Mouse (Mus musculus) forebrain, embryonic 10.5 days (tissue): ENCODE data around the gene Adcy6. TPM values are rescaled to one million over a fixed set of nuclear protein-coding genes. Genes with fewer than 3 reads are reported as not detected.

Source experiments
- DNase-seq: peaks from one replicate; pipeline ENCODE4 v3.0.0-alpha.2; 2017; ENCODE audit warnings: low spot score; ENCODE audit errors: extremely low spot score
- H3K27ac ChIP-seq: fragments of 300-500 bp; sonication (generic); 2 replicates; pipeline ENCODE4 v1.5.1; 2016; ENCODE audit warnings: mild to moderate bottlenecking
- H3K27me3 ChIP-seq: fragments of 300-500 bp; sonication (generic); 2 replicates; pipeline ENCODE4 v1.6.1; 2016; ENCODE audit warnings: mild to moderate bottlenecking; ENCODE audit not compliant: poor library complexity, severe bottlenecking
- H3K36me3 ChIP-seq: fragments of 300-500 bp; sonication (generic); replicated peaks from 2 replicates; pipeline ENCODE4 v1.6.1; 2016; ENCODE audit warnings: mild to moderate bottlenecking, moderate library complexity
- H3K4me1 ChIP-seq: fragments of 300-500 bp; sonication (generic); 2 replicates; pipeline ENCODE4 v1.6.1; 2016
- H3K4me3 ChIP-seq: fragments of 300-500 bp; sonication (generic); 2 replicates; pipeline ENCODE4 v1.5.1; 2016; ENCODE audit warnings: mild to moderate bottlenecking, moderate library complexity
- H3K9me3 ChIP-seq: fragments of 300-500 bp; sonication (generic); 2 replicates; pipeline ENCODE4 v1.6.1; 2016; ENCODE audit warnings: mild to moderate bottlenecking, moderate library complexity
- WGBS: fragments of 180-500 bp; shearing (Covaris S2); methylation state at CpG from one replicate; pipeline ENCODE4 v1.1.7; 2016; 5-methylcytosine and 5-hydroxymethylcytosine counted together
- polyA plus RNA-seq: library from polyadenylated mRNA; unstranded; fragments of >200 nt; fragmentation: Nextera tagmentation; extraction: Ambion mirVana; gene quantifications from 2 replicates; pipeline ENCODE4 v1.2.1, GENCODE M21; 2016

Gene Adcy6
- 9.4 and 11.9 TPM in 2 replicates for polyA plus RNA-seq

DNA sequence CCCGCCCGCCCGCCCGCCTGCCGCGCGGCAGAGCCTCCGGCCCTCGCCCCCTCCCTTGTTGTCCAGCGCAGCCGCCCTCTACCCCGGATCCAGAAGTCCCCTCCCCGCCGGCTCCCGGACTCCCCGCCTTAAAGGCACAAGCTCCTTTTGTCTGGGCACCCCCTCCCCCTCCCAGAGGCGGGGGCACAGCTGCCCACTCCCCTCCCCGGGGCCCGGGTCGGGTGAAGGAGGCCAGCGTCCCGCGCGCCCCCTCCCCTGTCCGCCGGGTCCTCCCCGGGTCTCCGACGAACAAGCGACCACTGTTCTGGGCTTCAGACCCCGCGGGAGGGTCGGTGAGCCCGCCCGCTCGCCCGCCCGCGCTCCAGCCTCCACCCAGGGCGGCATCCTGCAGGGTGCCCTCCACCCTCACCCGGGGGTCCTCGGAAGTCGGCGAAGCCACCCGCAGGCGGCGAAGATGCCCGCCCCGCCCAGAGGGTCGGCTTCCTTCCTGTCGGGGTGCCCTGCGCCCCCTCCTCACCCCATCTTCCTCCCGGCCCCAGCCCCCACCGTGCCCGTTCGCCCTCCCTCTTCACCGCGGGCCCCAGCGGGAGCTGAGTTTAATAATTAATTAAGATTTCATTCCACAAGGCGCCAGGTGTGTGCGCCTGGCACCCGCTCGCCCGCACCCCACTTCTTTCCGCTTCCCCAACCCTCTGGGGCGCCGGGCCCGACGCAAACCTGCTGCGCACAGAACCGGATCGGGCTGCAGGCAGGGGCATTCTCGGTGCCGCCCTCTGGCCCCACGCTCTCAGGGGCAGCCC is at the start of gene Adcy6:
TSS of gene Adcy6 (minus strand) at position 746 of the 800 bp plus-strand sequence.
- peaks cover 17% of the 10 kb centered on the region for H3K27me3 ChIP-seq
- WGBS: under 1% methylated on average over 70 of the region's 75 CpGs
- peak within 1 kb of the TSS; percentile 97 for H3K27ac ChIP-seq
- H3K9me3 ChIP-seq: no peaks in the 10 kb centered on the region
- H3K36me3 ChIP-seq: peaks cover 24% of the 10 kb centered on the region
- peak within 1 kb of the TSS; percentile 74 for H3K4me3 ChIP-seq
- peak; percentile 86 for DNase-seq
- H3K4me1 ChIP-seq: peaks cover 38% of the 10 kb centered on the region

GRCm38 (mm10) chr15:98656982-98657751 is 47.3 kb upstream of the Adcy6 start:
- 85% methylated on average over 15 of the region's 15 CpGs for WGBS
- no peak for DNase-seq
- no peak overlapping the region for H3K4me3 ChIP-seq
- H3K9me3 ChIP-seq: no peaks in the 10 kb centered on the region
- H3K4me1 ChIP-seq: peaks cover 14% of the 10 kb centered on the region
- H3K27ac ChIP-seq: no peak overlapping the region
- peaks cover 90% of the 10 kb centered on the region for H3K36me3 ChIP-seq
- no peaks in the 10 kb centered on the region for H3K27me3 ChIP-seq

- DNase-seq: no peak
- WGBS: 97% methylated on average over 8 of the region's 8 CpGs
- H3K9me3 ChIP-seq: no peaks in the 10 kb centered on the region
- no peak overlapping the region for H3K27ac ChIP-seq
- H3K4me3 ChIP-seq: no peak overlapping the region
- peaks cover 100% of the 10 kb centered on the region for H3K36me3 ChIP-seq
- no peaks in the 10 kb centered on the region for H3K4me1 ChIP-seq
- no peaks in the 10 kb centered on the region for H3K27me3 ChIP-seq
Observed at GRCm38 (mm10) chr15:98652174-98652573, 42.3 kb upstream of the Adcy6 start.

- peaks cover 100% of the 10 kb centered on the region for H3K36me3 ChIP-seq
- WGBS: 89% methylated on average over 15 of the region's 15 CpGs
Observed at GRCm38 (mm10) chr15:98651431-98651830, 41.6 kb upstream of the Adcy6 start.

DNA sequence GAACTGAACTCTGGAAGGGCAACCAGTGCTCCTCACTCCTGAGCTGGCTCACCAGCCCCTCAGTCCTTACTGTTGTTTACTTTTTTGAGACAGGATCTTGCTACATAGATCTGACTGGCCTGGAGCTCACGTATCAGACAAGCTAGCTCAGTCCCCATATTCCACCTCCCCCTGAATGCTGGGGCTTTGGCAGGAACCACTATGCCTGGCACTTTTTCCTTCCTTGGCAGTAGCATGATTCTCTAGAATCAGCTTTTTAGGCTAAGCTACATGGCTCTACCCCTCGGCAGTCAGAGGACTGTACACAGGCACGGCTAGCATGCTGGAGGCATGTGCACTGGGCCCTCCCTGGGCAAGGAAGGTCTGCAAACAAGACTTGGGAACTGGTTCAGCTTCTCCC is 38.2 kb upstream of the Adcy6 start:
- no peak for DNase-seq
- no peaks in the 10 kb centered on the region for H3K9me3 ChIP-seq
- no peak overlapping the region for H3K27ac ChIP-seq
- no peak overlapping the region for H3K4me3 ChIP-seq
- 95% methylated on average over 3 of the region's 3 CpGs for WGBS
- no peaks in the 10 kb centered on the region for H3K27me3 ChIP-seq
- no peaks in the 10 kb centered on the region for H3K4me1 ChIP-seq
- H3K36me3 ChIP-seq: peaks cover 100% of the 10 kb centered on the region

More at GRCm38 (mm10) chr15:98651431-98651830, 41.6 kb upstream of the Adcy6 start:
- H3K4me1 ChIP-seq: no peaks in the 10 kb centered on the region
- H3K27me3 ChIP-seq: no peaks in the 10 kb centered on the region
- no peaks in the 10 kb centered on the region for H3K9me3 ChIP-seq
- no peak for DNase-seq
- H3K27ac ChIP-seq: no peak overlapping the region
- no peak overlapping the region for H3K4me3 ChIP-seq

GRCm38 (mm10) chr15:98647308-98647707 is 37.4 kb upstream of the Adcy6 start:
- no peaks in the 10 kb centered on the region for H3K9me3 ChIP-seq
- peaks cover 100% of the 10 kb centered on the region for H3K36me3 ChIP-seq
- no peaks in the 10 kb centered on the region for H3K4me1 ChIP-seq
- no peak for DNase-seq
- no peak overlapping the region for H3K4me3 ChIP-seq
- WGBS: 90% methylated on average over 10 of the region's 10 CpGs
- no peak overlapping the region for H3K27ac ChIP-seq
- H3K27me3 ChIP-seq: no peaks in the 10 kb centered on the region

DNA sequence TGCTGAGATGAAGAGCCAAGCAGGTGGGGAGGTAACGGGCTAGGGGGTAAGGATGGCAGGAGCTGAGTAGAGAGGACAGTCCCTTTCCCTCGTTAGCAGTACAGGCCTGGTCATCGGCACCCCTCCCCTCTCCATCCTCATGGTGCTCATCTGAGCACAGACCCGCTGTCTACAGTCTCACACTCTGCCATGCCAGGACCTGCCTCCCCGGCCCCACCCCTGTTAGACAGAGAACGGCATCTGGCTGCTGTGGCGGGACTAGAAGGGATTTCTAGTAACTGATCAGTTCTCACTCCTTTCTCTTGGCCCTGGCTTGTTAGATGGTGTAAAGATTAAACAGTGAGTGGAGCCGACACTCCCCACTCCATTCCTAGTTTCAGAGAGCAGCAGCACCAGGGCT is 36.9 kb upstream of the Adcy6 start:
- Histone ChIP-seq H3K27me3 (no peaks in the 10 kb centered on the region), H3K4me1 (no peaks in the 10 kb centered on the region), H3K4me3 (no peak overlapping the region), H3K9me3 (no peaks in the 10 kb centered on the region), H3K36me3 (peaks cover 100% of the 10 kb centered on the region), H3K27ac (no peak overlapping the region)
- WGBS: 87% methylated on average over 8 of the region's 8 CpGs
- DNase-seq: no peak

GRCm38 (mm10) chr15:98645057-98646026 is 35.5 kb upstream of the Adcy6 start:
- peaks cover 6% of the 10 kb centered on the region; the same call in 1 of the 2 replicates for H3K27me3 ChIP-seq
- no peak overlapping the region for H3K27ac ChIP-seq
- no peaks in the 10 kb centered on the region for H3K4me1 ChIP-seq
- no peak for DNase-seq
- H3K9me3 ChIP-seq: no peaks in the 10 kb centered on the region
- H3K36me3 ChIP-seq: peaks cover 98% of the 10 kb centered on the region
- H3K4me3 ChIP-seq: no peak overlapping the region
- WGBS: 95% methylated on average over 24 of the region's 24 CpGs

DNA sequence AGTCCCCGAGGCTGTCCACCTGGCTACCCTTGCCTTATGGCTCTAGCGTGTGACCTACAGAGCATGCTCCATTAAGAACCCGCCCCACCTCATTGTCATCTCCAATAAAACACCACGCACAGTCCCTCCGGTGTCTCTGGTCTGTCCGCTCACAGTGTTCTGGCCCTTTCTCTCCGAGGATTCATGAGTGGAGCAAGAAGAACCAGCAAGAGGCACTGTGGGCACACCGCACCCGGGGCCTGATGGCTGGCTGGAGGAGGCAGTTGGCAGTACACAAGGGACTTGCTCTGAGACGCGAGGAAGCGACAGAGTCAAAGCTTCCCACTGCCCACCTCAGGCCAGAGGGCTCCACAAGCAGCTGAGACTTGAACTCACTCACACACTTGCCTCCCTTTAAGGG is 34.5 kb upstream of the Adcy6 start:
- Histone ChIP-seq H3K4me3 (no peak overlapping the region), H3K9me3 (no peaks in the 10 kb centered on the region), H3K4me1 (peaks cover 7% of the 10 kb centered on the region), H3K36me3 (peaks cover 97% of the 10 kb centered on the region), H3K27me3 (peaks cover 15% of the 10 kb centered on the region; the same call in 1 of the 2 replicates), H3K27ac (no peak overlapping the region)
- 89% methylated on average over 12 of the region's 12 CpGs for WGBS
- DNase-seq: no peak

DNA sequence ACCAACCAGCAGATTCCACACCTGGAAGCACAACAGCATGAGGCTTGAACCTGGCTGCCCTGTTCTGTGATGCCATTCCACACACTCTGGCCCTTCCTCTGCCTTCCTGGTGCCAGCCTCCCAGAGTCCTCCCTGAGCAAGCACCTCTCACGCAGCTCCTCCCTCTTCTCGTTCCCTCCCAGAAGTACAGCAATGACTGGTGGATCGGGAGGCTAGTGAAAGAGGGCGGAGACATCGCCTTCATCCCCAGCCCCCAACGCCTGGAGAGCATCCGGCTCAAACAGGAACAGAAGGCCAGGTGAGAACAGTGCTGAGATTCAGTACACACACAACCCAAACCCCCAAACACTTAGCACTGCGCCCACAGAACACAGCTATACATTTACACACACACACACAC is 30.3 kb upstream of the Adcy6 start:
- peaks cover 57% of the 10 kb centered on the region for H3K36me3 ChIP-seq
- DNase-seq: no peak
- no peak overlapping the region for H3K27ac ChIP-seq

GRCm38 (mm10) chr15:98637155-98637554 is 27.3 kb upstream of the Adcy6 start:
- Histone ChIP-seq H3K27me3 (peaks cover 80% of the 10 kb centered on the region), H3K9me3 (no peaks in the 10 kb centered on the region), H3K36me3 (peaks cover 27% of the 10 kb centered on the region), H3K4me1 (peaks cover 61% of the 10 kb centered on the region), H3K27ac (no peak overlapping the region), H3K4me3 (peak overlapping the region; percentile 87; the same call in 1 of the 2 replicates)
- no peak for DNase-seq
- 34% methylated on average over 3 of the region's 3 CpGs for WGBS

More for the DNA sequence above, 30.3 kb upstream of the Adcy6 start:
- Histone ChIP-seq H3K27me3 (peaks cover 50% of the 10 kb centered on the region), H3K9me3 (no peaks in the 10 kb centered on the region), H3K4me1 (peaks cover 31% of the 10 kb centered on the region), H3K4me3 (no peak overlapping the region)
- WGBS: 40% methylated on average over 8 of the region's 8 CpGs

DNA sequence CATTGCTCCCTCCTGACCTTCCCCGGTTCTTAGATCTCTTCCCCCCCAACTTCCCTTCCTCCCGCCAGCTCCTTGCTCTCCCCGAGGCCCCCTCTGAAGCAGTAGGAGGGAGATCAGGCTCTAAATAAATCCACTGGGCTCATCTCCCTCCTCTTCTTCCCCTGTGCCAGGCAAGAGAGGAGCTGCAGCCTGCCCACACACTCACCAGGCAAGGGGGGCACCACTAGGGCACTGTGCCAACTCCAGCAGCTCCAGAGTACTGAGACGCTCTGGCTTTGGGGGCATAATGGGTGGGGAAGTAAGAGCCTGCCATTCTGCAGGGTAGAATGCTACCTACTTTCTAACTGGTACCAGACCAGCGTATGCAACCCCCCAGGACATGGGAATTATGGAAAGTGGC is 26.6 kb upstream of the Adcy6 start:
- peaks cover 21% of the 10 kb centered on the region for H3K36me3 ChIP-seq
- H3K9me3 ChIP-seq: no peaks in the 10 kb centered on the region
- H3K27ac ChIP-seq: no peak overlapping the region
- H3K4me1 ChIP-seq: peaks cover 68% of the 10 kb centered on the region
- no peak for DNase-seq
- 38% methylated on average over 5 of the region's 5 CpGs for WGBS
- peaks cover 86% of the 10 kb centered on the region for H3K27me3 ChIP-seq
- H3K4me3 ChIP-seq: peak overlapping the region; percentile 87
